Mouse (Mus musculus) liver, embryonic 14.5 days (tissue): Measurements from ENCODE around the gene Klk1b26. TPM values are rescaled to one million over a fixed set of nuclear protein-coding genes. Genes with fewer than 3 reads are reported as not detected.
"Not testable (repeated sequence)": the region's sequence is repeated elsewhere in the genome, so short reads cannot be mapped to it uniquely, and the experiment has no call there.

Source experiments
- ATAC-seq: fragments of 200-750 bp; cut with Nextera tagmentation; 2 replicates; pipeline ENCODE4 v1.8.0; 2017; ENCODE audit warnings: moderate number of reproducible peaks, mild to moderate bottlenecking, moderate library complexity; ENCODE audit not compliant: insufficient read depth
- DNase-seq, 3 experiments: peaks; one replicate each; pipeline ENCODE4 v3.0.0-alpha.2; 2012 to 2013; ENCODE audit warnings: low read depth in 3 of 3, low spot score in 3 of 3
- H3K27ac ChIP-seq: fragments of 300-500 bp; sonication (generic); 2 replicates; pipeline ENCODE4 v1.5.1; 2014; ENCODE audit warnings: moderate library complexity, mild to moderate bottlenecking, control low read depth, inconsistent platforms
- H3K27me3 ChIP-seq: fragments of 300-500 bp; sonication (generic); 2 replicates; pipeline ENCODE4 v1.6.1; 2014; ENCODE audit warnings: mild to moderate bottlenecking, low read length, moderate library complexity; ENCODE audit not compliant: control insufficient read depth, insufficient read depth
- H3K36me3 ChIP-seq: fragments of 300-500 bp; sonication (generic); replicated peaks from 2 replicates; pipeline ENCODE4 v1.6.1; 2014; ENCODE audit warnings: low read depth; ENCODE audit not compliant: control insufficient read depth, insufficient read depth
- H3K4me1 ChIP-seq, 2 experiments: fragments of 200-500 bp in 1 of 2; fragments of 300-500 bp in 1 of 2; sonication (generic) in 1 of 2; replicated peaks; 2 replicates each; pipeline ENCODE4 v1.6.1; 2012 to 2014; ENCODE audit warnings: antibody characterized with exemption in 1 of 2, inconsistent platforms in 1 of 2, low read length in 1 of 2; ENCODE audit not compliant: control insufficient read depth in 2 of 2, insufficient read depth in 2 of 2
- H3K4me2 ChIP-seq: fragments of 300-500 bp; sonication (generic); 2 replicates; pipeline ENCODE4 v1.6.1; 2014; ENCODE audit warnings: low read depth, mild to moderate bottlenecking, control low read depth, moderate library complexity
- H3K4me3 ChIP-seq, 2 experiments: fragments of 200-500 bp in 1 of 2; fragments of 300-500 bp in 1 of 2; sonication (generic) in 1 of 2; 2 replicates each; pipeline ENCODE4 v1.5.1; 2012 to 2014; ENCODE audit warnings: low read depth in 2 of 2, low read length in 2 of 2, mild to moderate bottlenecking in 2 of 2, control low read depth in 1 of 2, inconsistent platforms in 1 of 2, moderate library complexity in 1 of 2; ENCODE audit not compliant: insufficient read depth in 1 of 2
- H3K9ac ChIP-seq: fragments of 300-500 bp; sonication (generic); replicated peaks from 2 replicates; pipeline ENCODE4 v1.6.1; 2014; ENCODE audit warnings: mild to moderate bottlenecking, control low read depth, moderate library complexity
- H3K9me3 ChIP-seq: fragments of 300-500 bp; sonication (generic); 2 replicates; pipeline ENCODE4 v1.6.1; 2016; ENCODE audit warnings: low read length, mixed read lengths; ENCODE audit not compliant: control insufficient read depth
- CTCF ChIP-seq: IDR thresholded peaks from 2 replicates; pipeline ENCODE4 v1.5.1; 2016; ENCODE audit warnings: antibody characterized with exemption, low read depth, control low read depth
- EP300 ChIP-seq: IDR thresholded peaks from 2 replicates; pipeline ENCODE4 v1.6.1; 2016; ENCODE audit warnings: antibody characterized with exemption, low read depth
- WGBS: fragments of 180-500 bp; shearing (Covaris S2); extraction: QIAGEN DNeasy Blood & Tissue Kit; methylation state at CpG from one replicate; pipeline ENCODE4 v1.1.7; 2014; ENCODE audit not compliant: insufficient replicate concordance; 5-methylcytosine and 5-hydroxymethylcytosine counted together
- polyA plus RNA-seq, 2 experiments: library from polyadenylated mRNA; depleted of rRNA in 1 of 2; stranded (reverse) in 1 of 2; unstranded in 1 of 2; fragments of >200 nt; fragmentation: Nextera tagmentation in 1 of 2; extraction: Ambion mirVana in 1 of 2; gene quantifications; 2 replicates each; pipeline versions ENCODE4 v1.2.1 to v1.2.3; 2012 to 2014

Klk1b26 gene
- polyA plus RNA-seq, 2 experiments, result not detected

DNA sequence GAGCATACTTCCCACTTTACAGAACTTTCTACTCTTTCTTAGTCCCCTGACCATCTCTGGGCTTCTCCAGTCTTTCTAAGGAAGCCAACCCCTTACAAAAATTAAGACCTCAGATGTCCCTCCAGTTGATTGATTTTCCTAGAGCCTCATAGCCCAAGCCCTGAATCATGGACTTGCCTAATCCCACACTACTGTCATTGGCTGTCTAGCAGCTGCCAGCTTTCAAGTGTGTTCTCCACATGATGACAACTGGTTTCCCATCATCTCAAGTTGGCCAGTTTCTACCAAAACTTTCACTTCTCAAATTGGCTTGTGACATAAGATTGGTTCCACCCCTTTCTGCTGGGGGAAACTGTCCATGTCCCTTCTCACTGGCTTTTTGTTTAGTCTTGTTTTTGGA is 7.1 kb upstream of the Klk1b26 start:
- Histone ChIP-seq H3K36me3 (no peaks in the 10 kb centered on the region), H3K27ac (no peak overlapping the region), H3K9me3 (no peaks in the 10 kb centered on the region), H3K4me1 (no peaks in the 10 kb centered on the region), H3K27me3 (no peaks in the 10 kb centered on the region), H3K4me3 (no peak overlapping the region), H3K4me2 (no peak overlapping the region), H3K9ac (no peak overlapping the region)
- ATAC-seq (no peak), DNase-seq (no peak)
- TF ChIP-seq EP300 (no peak), CTCF (no peak)

DNA sequence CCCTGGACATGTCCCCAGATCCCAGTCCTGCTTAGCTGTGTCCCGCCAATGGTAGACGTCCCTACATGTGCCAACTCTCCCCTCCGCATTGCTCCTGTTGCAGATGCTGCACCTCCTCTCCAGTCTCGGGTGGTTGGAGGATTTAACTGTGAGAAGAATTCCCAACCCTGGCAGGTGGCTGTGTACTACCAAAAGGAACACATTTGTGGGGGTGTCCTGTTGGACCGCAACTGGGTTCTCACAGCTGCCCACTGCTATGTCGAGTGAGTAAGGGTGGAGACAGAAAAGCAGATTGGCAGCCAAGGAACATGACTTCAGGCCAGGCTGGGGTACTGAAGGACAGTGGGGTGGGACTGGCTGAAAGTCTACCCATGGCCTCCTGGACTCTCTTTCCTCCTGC is 2.7 kb downstream of the Klk1b26 start:
- not testable (repeated sequence) for DNase-seq, H3K27me3 ChIP-seq, H3K4me2 ChIP-seq, ATAC-seq, H3K4me1 ChIP-seq, H3K27ac ChIP-seq, H3K36me3 ChIP-seq, H3K9ac ChIP-seq, H3K9me3 ChIP-seq, H3K4me3 ChIP-seq
- 56% methylated on average over 6 of the region's 6 CpGs for WGBS

DNA sequence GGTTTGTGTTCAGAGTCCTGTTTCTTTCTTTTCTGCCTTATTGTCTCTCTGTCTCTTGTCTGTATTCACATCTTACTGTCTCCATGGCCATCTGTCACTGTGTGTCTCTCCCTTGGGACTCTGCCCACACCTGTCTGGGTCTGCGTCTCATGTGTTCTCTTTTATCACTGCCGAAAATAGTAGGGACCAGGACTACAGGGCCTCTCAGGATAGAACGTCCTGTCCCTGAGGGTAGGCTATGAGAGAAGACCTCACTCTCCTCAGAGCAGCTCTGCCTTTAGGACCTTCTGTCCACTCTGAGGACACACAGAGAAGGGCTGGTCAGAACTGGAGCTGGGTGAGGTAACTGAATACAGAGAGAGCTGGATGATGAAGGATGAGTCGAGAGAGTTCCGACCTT is 3.1 kb downstream of the Klk1b26 start:
- ATAC-seq (no peak), DNase-seq (no peak)
- Histone ChIP-seq H3K9ac (no peak overlapping the region), H3K36me3 (no peaks in the 10 kb centered on the region), H3K4me2 (no peak overlapping the region), H3K4me1 (no peaks in the 10 kb centered on the region), H3K4me3 (no peak overlapping the region), H3K27me3 (no peaks in the 10 kb centered on the region), H3K27ac (no peak overlapping the region), H3K9me3 (no peaks in the 10 kb centered on the region)
- TF ChIP-seq CTCF (no peak), EP300 (no peak)
- WGBS, result 69% methylated on average over 5 of the region's 5 CpGs

DNA sequence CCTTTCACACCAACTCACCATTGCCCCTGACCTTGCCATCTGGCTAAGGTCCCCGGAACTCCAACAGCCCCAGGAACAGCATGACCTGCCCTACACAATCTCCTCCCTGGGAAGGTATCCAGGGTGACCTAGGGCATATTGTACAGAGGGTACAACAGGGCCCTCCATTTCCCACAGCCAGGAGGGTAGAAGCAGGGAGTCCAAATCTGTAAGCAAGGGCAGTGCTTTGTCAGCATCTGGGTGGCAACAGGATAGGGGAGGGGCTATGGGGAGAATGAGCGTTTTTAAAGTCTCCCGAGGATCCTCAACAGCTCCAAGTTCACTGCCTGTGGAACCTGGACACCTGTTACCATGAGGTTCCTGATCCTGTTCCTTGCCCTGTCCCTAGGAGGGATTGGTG is 40.0 kb downstream of the Klk1b26 start, which contains the start of gene Klk1b27:
Gene Klk1b27, plus strand, starts transcription at position 301 of the 400 bp plus-strand sequence.
- H3K9me3 ChIP-seq, result not testable (repeated sequence)

More for the DNA sequence above, 40.0 kb downstream of the Klk1b26 start, which contains the start of gene Klk1b27:
- not testable (repeated sequence) for H3K4me2 ChIP-seq, H3K27me3 ChIP-seq, ATAC-seq, H3K27ac ChIP-seq, DNase-seq, H3K4me1 ChIP-seq, H3K9ac ChIP-seq, H3K4me3 ChIP-seq, H3K36me3 ChIP-seq
- WGBS, result 33% methylated on average over 3 of the region's 3 CpGs

Other genes starting within 250 kb of the Klk1b26 start
- not detected in 2 replicates for gene Klk12, start 243.3 kb upstream of the Klk1b26 start, polyA plus RNA-seq (2012; rRNA removed)
- not detected in 2 replicates for gene Klk12, start 243.3 kb upstream of the Klk1b26 start, polyA plus RNA-seq (2014; fragmentation: Nextera tagmentation; extraction: Ambion mirVana)
- gene Klk11, start 237.6 kb upstream of the Klk1b26 start, polyA plus RNA-seq (2012; rRNA removed), result not detected in 2 replicates
- gene Klk11, start 237.6 kb upstream of the Klk1b26 start, polyA plus RNA-seq (2014; fragmentation: Nextera tagmentation; extraction: Ambion mirVana), result not detected in 2 replicates
- gene Klk10, start 231.1 kb upstream of the Klk1b26 start, polyA plus RNA-seq (2012; rRNA removed), result 0.02 and 0.10 TPM in 2 replicates
- gene Klk10, start 231.1 kb upstream of the Klk1b26 start, polyA plus RNA-seq (2014; fragmentation: Nextera tagmentation; extraction: Ambion mirVana), result not detected in 2 replicates
- gene Klk9, start 220.3 kb upstream of the Klk1b26 start, polyA plus RNA-seq (2012; rRNA removed), result not detected in 2 replicates
- gene Klk9, start 220.3 kb upstream of the Klk1b26 start, polyA plus RNA-seq (2014; fragmentation: Nextera tagmentation; extraction: Ambion mirVana), result not detected in 2 replicates
- 4.6 and 5.0 TPM in 2 replicates for gene Klk8, start 214.6 kb upstream of the Klk1b26 start, polyA plus RNA-seq (2012; rRNA removed)
- 8.4 and 10.0 TPM in 2 replicates for gene Klk8, start 214.6 kb upstream of the Klk1b26 start, polyA plus RNA-seq (2014; fragmentation: Nextera tagmentation; extraction: Ambion mirVana)
- gene Klk7, start 200.9 kb upstream of the Klk1b26 start, polyA plus RNA-seq (2012; rRNA removed), result 0.02 TPM in 1 of 2 replicates, not detected in the other
- not detected in 2 replicates for gene Klk7, start 200.9 kb upstream of the Klk1b26 start, polyA plus RNA-seq (2014; fragmentation: Nextera tagmentation; extraction: Ambion mirVana)
- gene Klk6, start 187.7 kb upstream of the Klk1b26 start, polyA plus RNA-seq (2012; rRNA removed), result not detected in 2 replicates
- gene Klk6, start 187.7 kb upstream of the Klk1b26 start, polyA plus RNA-seq (2014; fragmentation: Nextera tagmentation; extraction: Ambion mirVana), result not detected in 2 replicates
- gene Klk5, start 170.2 kb upstream of the Klk1b26 start, polyA plus RNA-seq (2012; rRNA removed), result not detected in 2 replicates
- gene Klk5, start 170.2 kb upstream of the Klk1b26 start, polyA plus RNA-seq (2014; fragmentation: Nextera tagmentation; extraction: Ambion mirVana), result not detected in 2 replicates
- not detected in 2 replicates for gene Klk4, start 131.0 kb upstream of the Klk1b26 start, polyA plus RNA-seq (2012; rRNA removed)
- not detected in 2 replicates for gene Klk4, start 131.0 kb upstream of the Klk1b26 start, polyA plus RNA-seq (2014; fragmentation: Nextera tagmentation; extraction: Ambion mirVana)
- gene Klk15, start 78.4 kb upstream of the Klk1b26 start, polyA plus RNA-seq (2012; rRNA removed), result not detected in 2 replicates
- not detected in 2 replicates for gene Klk15, start 78.4 kb upstream of the Klk1b26 start, polyA plus RNA-seq (2014; fragmentation: Nextera tagmentation; extraction: Ambion mirVana)
- not detected in 2 replicates for gene Klk1b8, start 61.5 kb upstream of the Klk1b26 start, polyA plus RNA-seq (2012; rRNA removed)
- not detected in 2 replicates for gene Klk1b8, start 61.5 kb upstream of the Klk1b26 start, polyA plus RNA-seq (2014; fragmentation: Nextera tagmentation; extraction: Ambion mirVana)
- gene Klk1b1, start 45.4 kb upstream of the Klk1b26 start, polyA plus RNA-seq (2012; rRNA removed), result not detected in 2 replicates
- gene Klk1b1, start 45.4 kb upstream of the Klk1b26 start, polyA plus RNA-seq (2014; fragmentation: Nextera tagmentation; extraction: Ambion mirVana), result not detected in 2 replicates
- not detected in 2 replicates for gene Klk1b9, start 36.1 kb upstream of the Klk1b26 start, polyA plus RNA-seq (2012; rRNA removed)
- gene Klk1b9, start 36.1 kb upstream of the Klk1b26 start, polyA plus RNA-seq (2014; fragmentation: Nextera tagmentation; extraction: Ambion mirVana), result not detected in 2 replicates
- not detected in 2 replicates for gene Klk1b11, start 16.3 kb upstream of the Klk1b26 start, polyA plus RNA-seq (2012; rRNA removed)
- gene Klk1b11, start 16.3 kb upstream of the Klk1b26 start, polyA plus RNA-seq (2014; fragmentation: Nextera tagmentation; extraction: Ambion mirVana), result not detected in 2 replicates
- gene Klk1b27, start 40.1 kb downstream of the Klk1b26 start, polyA plus RNA-seq (2012; rRNA removed), result 0.03 TPM in 1 of 2 replicates, not detected in the other
- gene Klk1b27, start 40.1 kb downstream of the Klk1b26 start, polyA plus RNA-seq (2014; fragmentation: Nextera tagmentation; extraction: Ambion mirVana), result not detected in 2 replicates
- gene Klk1b21, start 90.2 kb downstream of the Klk1b26 start, polyA plus RNA-seq (2012; rRNA removed), result not detected in 2 replicates
- not detected in 2 replicates for gene Klk1b21, start 90.2 kb downstream of the Klk1b26 start, polyA plus RNA-seq (2014; fragmentation: Nextera tagmentation; extraction: Ambion mirVana)
- not detected in 2 replicates for gene Klk1b22, start 100.5 kb downstream of the Klk1b26 start, polyA plus RNA-seq (2012; rRNA removed)
- not detected in 2 replicates for gene Klk1b22, start 100.5 kb downstream of the Klk1b26 start, polyA plus RNA-seq (2014; fragmentation: Nextera tagmentation; extraction: Ambion mirVana)
- gene Klk1b16, start 124.6 kb downstream of the Klk1b26 start, polyA plus RNA-seq (2012; rRNA removed), result not detected in 2 replicates
- not detected in 2 replicates for gene Klk1b16, start 124.6 kb downstream of the Klk1b26 start, polyA plus RNA-seq (2014; fragmentation: Nextera tagmentation; extraction: Ambion mirVana)
- gene Klk1b24, start 176.1 kb downstream of the Klk1b26 start, polyA plus RNA-seq (2012; rRNA removed), result 0.08 TPM in 1 of 2 replicates, not detected in the other
- gene Klk1b24, start 176.1 kb downstream of the Klk1b26 start, polyA plus RNA-seq (2014; fragmentation: Nextera tagmentation; extraction: Ambion mirVana), result not detected in 2 replicates
- gene Klk1b3, start 186.0 kb downstream of the Klk1b26 start, polyA plus RNA-seq (2012; rRNA removed), result not detected in 2 replicates
- gene Klk1b3, start 186.0 kb downstream of the Klk1b26 start, polyA plus RNA-seq (2014; fragmentation: Nextera tagmentation; extraction: Ambion mirVana), result not detected in 2 replicates
- 0.05 and 0.06 TPM in 2 replicates for gene Klk1b4, start 195.3 kb downstream of the Klk1b26 start, polyA plus RNA-seq (2012; rRNA removed)
- not detected in 2 replicates for gene Klk1b4, start 195.3 kb downstream of the Klk1b26 start, polyA plus RNA-seq (2014; fragmentation: Nextera tagmentation; extraction: Ambion mirVana)
- not detected in 2 replicates for gene Klk1b5, start 203.8 kb downstream of the Klk1b26 start, polyA plus RNA-seq (2012; rRNA removed)
- not detected in 2 replicates for gene Klk1b5, start 203.8 kb downstream of the Klk1b26 start, polyA plus RNA-seq (2014; fragmentation: Nextera tagmentation; extraction: Ambion mirVana)
- not detected in 2 replicates for gene Klk1, start 213.2 kb downstream of the Klk1b26 start, polyA plus RNA-seq (2012; rRNA removed)
- not detected in 2 replicates for gene Klk1, start 213.2 kb downstream of the Klk1b26 start, polyA plus RNA-seq (2014; fragmentation: Nextera tagmentation; extraction: Ambion mirVana)
- not detected in 2 replicates for gene Gm36864, start 224.0 kb downstream of the Klk1b26 start, polyA plus RNA-seq (2012; rRNA removed)
- gene Gm36864, start 224.0 kb downstream of the Klk1b26 start, polyA plus RNA-seq (2014; fragmentation: Nextera tagmentation; extraction: Ambion mirVana), result not detected in 2 replicates
- gene 1700028J19Rik, start 234.5 kb downstream of the Klk1b26 start, polyA plus RNA-seq (2012; rRNA removed), result 0.97 and 1.3 TPM in 2 replicates
- 1.3 and 1.5 TPM in 2 replicates for gene 1700028J19Rik, start 234.5 kb downstream of the Klk1b26 start, polyA plus RNA-seq (2014; fragmentation: Nextera tagmentation; extraction: Ambion mirVana)
- 43.8 and 47.9 TPM in 2 replicates for gene 2410002F23Rik, start 234.6 kb downstream of the Klk1b26 start, polyA plus RNA-seq (2012; rRNA removed)
- gene 2410002F23Rik, start 234.6 kb downstream of the Klk1b26 start, polyA plus RNA-seq (2014; fragmentation: Nextera tagmentation; extraction: Ambion mirVana), result 20.0 and 21.8 TPM in 2 replicates
- gene Acp4, start 245.2 kb downstream of the Klk1b26 start, polyA plus RNA-seq (2012; rRNA removed), result not detected in 2 replicates
- gene Acp4, start 245.2 kb downstream of the Klk1b26 start, polyA plus RNA-seq (2014; fragmentation: Nextera tagmentation; extraction: Ambion mirVana), result not detected in 2 replicates
- not detected in 2 replicates for gene Gm15517, start 249.3 kb downstream of the Klk1b26 start, polyA plus RNA-seq (2012; rRNA removed)
- gene Gm15517, start 249.3 kb downstream of the Klk1b26 start, polyA plus RNA-seq (2014; fragmentation: Nextera tagmentation; extraction: Ambion mirVana), result not detected in 2 replicates